Mouse (Mus musculus) lung, embryonic 14.5 days (tissue): Measurements from ENCODE around the gene Olfr1261. TPM values are rescaled to one million over a fixed set of nuclear protein-coding genes. Genes with fewer than 3 reads are reported as not detected.
A peak's percentile ranks its signal among the peaks of the same experiment; 100 is the strongest.

Experiments used
- ATAC-seq: fragments of 200-750 bp; cut with Nextera tagmentation; 2 replicates; pipeline ENCODE4 v1.8.0; 2017; ENCODE audit warnings: mild to moderate bottlenecking, moderate TSS enrichment, moderate library complexity; ENCODE audit not compliant: insufficient read depth
- DNase-seq: peaks from one replicate; pipeline ENCODE4 v3.0.0-alpha.2; 2015
- H3K27ac ChIP-seq: fragments of 300-500 bp; sonication (generic); 2 replicates; pipeline ENCODE4 v1.5.1; 2014; ENCODE audit warnings: low read depth, mild to moderate bottlenecking, moderate library complexity
- H3K27me3 ChIP-seq: fragments of 300-500 bp; sonication (generic); 2 replicates; pipeline ENCODE4 v1.6.1; 2014; ENCODE audit warnings: low read length, control low read depth; ENCODE audit not compliant: insufficient read depth
- H3K36me3 ChIP-seq: fragments of 300-500 bp; sonication (generic); 2 replicates; pipeline ENCODE4 v1.6.1; 2014; ENCODE audit warnings: control low read depth; ENCODE audit not compliant: insufficient read depth
- H3K4me1 ChIP-seq: fragments of 300-500 bp; sonication (generic); 2 replicates; pipeline ENCODE4 v1.6.1; 2014; ENCODE audit warnings: antibody characterized with exemption, control low read depth; ENCODE audit not compliant: insufficient read depth
- H3K4me2 ChIP-seq: fragments of 300-500 bp; sonication (generic); 2 replicates; pipeline ENCODE4 v1.6.1; 2014; ENCODE audit warnings: mild to moderate bottlenecking
- H3K4me3 ChIP-seq: fragments of 300-500 bp; sonication (generic); 2 replicates; pipeline ENCODE4 v1.5.1; 2014; ENCODE audit warnings: low read depth, low read length
- H3K9ac ChIP-seq: fragments of 300-500 bp; sonication (generic); 2 replicates; pipeline ENCODE4 v1.6.1; 2014
- H3K9me3 ChIP-seq: fragments of 300-500 bp; sonication (generic); 2 replicates; pipeline ENCODE4 v1.6.1; 2016; ENCODE audit warnings: low read depth, low read length, control low read depth
- CTCF ChIP-seq: IDR thresholded peaks from 2 replicates; pipeline ENCODE4 v1.5.1; 2016; ENCODE audit warnings: antibody characterized with exemption, low read depth
- WGBS: fragments of 180-500 bp; shearing (Covaris S2); extraction: QIAGEN DNeasy Blood & Tissue Kit; methylation state at CpG from one replicate; pipeline ENCODE4 v1.1.7; 2014; 5-methylcytosine and 5-hydroxymethylcytosine counted together
- polyA plus RNA-seq: library from polyadenylated mRNA; unstranded; fragments of >200 nt; fragmentation: Nextera tagmentation; extraction: Ambion mirVana; gene quantifications from 2 replicates; pipeline ENCODE4 v1.2.1, GENCODE M21; 2014

The Olfr1261 gene
- polyA plus RNA-seq, result not detected in 2 replicates

DNA sequence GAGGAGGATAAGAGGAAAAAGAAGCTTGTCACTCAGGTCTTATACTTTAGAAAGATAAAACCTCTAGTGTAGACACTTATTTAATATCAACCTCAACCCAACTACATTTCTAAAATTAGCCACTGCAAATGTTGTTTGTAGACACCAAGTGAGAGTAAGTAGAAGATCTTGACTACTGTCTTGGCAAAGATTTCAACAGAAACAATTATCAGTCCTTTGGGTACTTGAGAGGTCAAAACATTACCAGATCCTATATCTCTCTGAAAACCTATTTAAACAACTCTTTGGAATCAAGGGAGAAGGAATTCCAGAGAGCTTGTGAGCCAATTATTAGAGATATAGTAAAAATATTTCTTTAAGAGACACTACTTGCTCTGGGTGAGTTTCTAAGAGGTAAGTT is at the start of gene Olfr1261:
Gene Olfr1261, plus strand, starts transcription at position 301 of the 400 bp plus-strand sequence.
- ATAC-seq (no peak), DNase-seq (no peak)
- TF ChIP-seq CTCF, result no peak

DNA sequence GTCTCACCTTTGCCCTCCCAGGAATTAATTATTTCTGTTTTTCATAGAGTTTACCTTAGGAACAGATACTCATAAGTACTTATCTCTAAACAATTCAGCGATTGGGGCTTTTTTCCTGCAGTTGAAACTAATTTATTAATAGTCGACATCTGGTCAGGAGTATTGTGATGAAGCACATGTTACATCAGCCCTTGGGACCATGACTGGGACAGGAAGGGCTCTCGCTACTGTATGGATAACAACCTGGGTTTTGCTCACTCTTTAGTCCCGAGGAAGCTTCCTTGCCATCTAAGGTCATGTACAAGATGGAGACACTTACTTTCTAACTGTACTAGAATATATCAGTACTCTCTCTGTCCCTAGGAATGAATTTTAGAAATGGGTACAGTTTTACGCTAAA is 42.5 kb upstream of the Olfr1261 start, which contains the start of gene Olfr1259:
Gene Olfr1259, minus strand, starts transcription at position 101 of the 400 bp plus-strand sequence.
- Histone ChIP-seq H3K36me3 (no peaks in the 10 kb centered on the region), H3K4me2 (no peak within 1 kb of the TSS), H3K4me3 (no peak within 1 kb of the TSS), H3K9me3 (no peaks in the 10 kb centered on the region), H3K4me1 (no peaks in the 10 kb centered on the region), H3K9ac (no peak within 1 kb of the TSS), H3K27ac (no peak within 1 kb of the TSS), H3K27me3 (no peaks in the 10 kb centered on the region)
- no peak for DNase-seq
- no peak for ATAC-seq
- WGBS, result 78% methylated on average over 5 of the region's 5 CpGs
- TF ChIP-seq CTCF, result no peak

More for the DNA sequence above, at the start of gene Olfr1261:
- H3K4me2 ChIP-seq, result no peak within 1 kb of the TSS
- H3K27ac ChIP-seq, result no peak within 1 kb of the TSS
- no peaks in the 10 kb centered on the region for H3K27me3 ChIP-seq
- H3K4me3 ChIP-seq, result no peak within 1 kb of the TSS
- H3K9me3 ChIP-seq, result no peaks in the 10 kb centered on the region
- H3K9ac ChIP-seq, result no peak within 1 kb of the TSS
- no peaks in the 10 kb centered on the region for H3K4me1 ChIP-seq
- no peaks in the 10 kb centered on the region for H3K36me3 ChIP-seq

DNA sequence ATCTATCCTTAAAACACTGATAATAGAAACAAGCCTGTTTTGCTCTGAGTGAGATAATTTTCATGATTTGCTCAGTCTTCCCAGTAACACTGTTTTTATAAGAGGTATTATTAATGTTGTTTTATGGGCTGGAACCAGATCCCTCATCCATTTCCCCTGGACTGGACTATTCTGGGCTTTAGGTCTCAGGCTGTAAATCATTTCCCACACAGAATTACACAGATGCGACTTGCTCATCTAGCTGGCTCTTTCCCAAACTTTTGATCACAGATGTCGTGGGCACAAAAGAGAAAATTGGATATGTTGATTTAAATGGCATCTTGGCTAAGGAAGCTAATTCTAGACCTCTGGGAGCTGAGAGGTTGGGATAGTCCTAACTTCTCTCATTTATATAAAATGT is 16.8 kb upstream of the Olfr1261 start, which contains the start of gene Olfr1260:
Gene Olfr1260, plus strand, starts transcription at position 157 of the 400 bp plus-strand sequence.
- no peak within 1 kb of the TSS for H3K4me3 ChIP-seq
- H3K9me3 ChIP-seq, result no peaks in the 10 kb centered on the region
- no peak within 1 kb of the TSS for H3K27ac ChIP-seq
- no peaks in the 10 kb centered on the region for H3K36me3 ChIP-seq
- no peak for TF ChIP-seq CTCF
- H3K27me3 ChIP-seq, result no peaks in the 10 kb centered on the region
- ATAC-seq (no peak), DNase-seq (peak; percentile 1)
- no peak within 1 kb of the TSS for H3K4me2 ChIP-seq
- no peak within 1 kb of the TSS for H3K9ac ChIP-seq
- no peaks in the 10 kb centered on the region for H3K4me1 ChIP-seq
- WGBS, result 38% methylated on average over 2 of the region's 2 CpGs

DNA sequence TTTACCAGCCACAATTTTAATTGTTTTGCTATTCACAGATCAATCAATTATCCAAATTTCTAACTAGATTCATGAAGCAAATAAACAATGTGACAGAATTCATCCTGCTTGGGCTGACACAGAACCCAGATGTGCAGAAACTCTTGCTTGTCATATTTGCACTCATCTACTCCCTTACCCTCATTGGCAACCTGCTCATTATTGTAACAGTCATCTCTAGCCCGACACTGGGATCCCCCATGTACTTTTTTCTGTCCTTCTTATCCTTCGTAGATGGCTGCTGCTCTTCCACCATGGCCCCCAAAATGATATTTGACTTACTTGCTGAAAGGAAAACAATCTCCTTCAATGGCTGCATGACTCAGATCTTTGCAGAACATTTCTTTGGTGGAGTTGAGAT is 13.3 kb upstream of the Olfr1261 start:
- Histone ChIP-seq H3K4me1 (no peaks in the 10 kb centered on the region), H3K4me3 (no peak overlapping the region), H3K9me3 (no peaks in the 10 kb centered on the region), H3K27ac (no peak overlapping the region), H3K4me2 (no peak overlapping the region), H3K27me3 (no peaks in the 10 kb centered on the region), H3K36me3 (no peaks in the 10 kb centered on the region), H3K9ac (no peak overlapping the region)
- WGBS, result 80% methylated on average over 2 of the region's 2 CpGs
- TF ChIP-seq CTCF, result no peak
- DNase-seq (no peak), ATAC-seq (no peak)

DNA sequence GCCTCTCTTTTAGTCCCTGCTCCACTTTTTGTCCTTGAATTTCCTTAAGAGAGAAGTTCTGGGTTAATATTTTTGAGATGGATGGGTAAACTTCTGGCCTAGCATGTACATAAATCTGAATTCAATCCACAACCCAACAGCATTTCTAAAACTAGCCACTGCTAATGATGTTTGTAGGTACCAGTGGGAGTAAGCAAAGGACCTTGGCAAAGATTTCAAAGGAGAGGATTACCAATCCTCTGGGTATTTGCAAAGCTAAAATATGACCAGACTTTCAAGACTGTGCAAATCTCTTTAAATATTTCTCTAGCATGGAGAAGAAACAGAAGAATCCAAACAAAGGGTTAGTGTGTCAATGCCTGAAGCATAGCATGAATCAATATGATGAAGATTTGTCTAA is 8.8 kb downstream of the Olfr1261 start, which contains the start of gene Olfr1262:
Gene Olfr1262, plus strand, starts transcription at position 301 of the 400 bp plus-strand sequence.
- TF ChIP-seq CTCF, result no peak
- no peaks in the 10 kb centered on the region for H3K9me3 ChIP-seq
- H3K27ac ChIP-seq, result no peak within 1 kb of the TSS
- H3K36me3 ChIP-seq, result no peaks in the 10 kb centered on the region
- ATAC-seq, result no peak
- no peak within 1 kb of the TSS for H3K4me3 ChIP-seq
- no peaks in the 10 kb centered on the region for H3K27me3 ChIP-seq
- H3K4me1 ChIP-seq, result no peaks in the 10 kb centered on the region
- H3K9ac ChIP-seq, result no peak within 1 kb of the TSS
- DNase-seq, result no peak
- H3K4me2 ChIP-seq, result no peak within 1 kb of the TSS

DNA sequence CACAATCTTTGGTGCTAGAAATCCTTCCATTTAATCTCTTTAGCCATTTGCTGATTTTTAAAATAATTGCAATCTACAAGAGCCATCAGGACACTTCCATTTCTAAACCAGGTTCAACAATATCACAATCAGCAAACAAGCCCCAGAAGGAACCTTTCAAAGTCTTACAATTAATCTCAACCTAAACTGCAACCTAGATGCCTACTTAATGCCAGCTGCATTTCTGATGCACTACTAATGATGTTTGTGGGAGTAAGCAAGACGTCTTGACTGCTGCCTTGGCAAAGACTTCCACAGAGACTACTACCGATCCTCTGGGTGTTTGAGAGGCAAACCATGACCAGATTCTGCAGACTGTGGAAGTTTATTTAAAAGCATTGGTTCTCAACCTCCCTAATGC is 20.8 kb downstream of the Olfr1261 start, which contains the start of gene Olfr1263:
Gene Olfr1263, plus strand, starts transcription at position 301 of the 400 bp plus-strand sequence.
- Histone ChIP-seq H3K4me1 (no peaks in the 10 kb centered on the region), H3K27me3 (no peaks in the 10 kb centered on the region), H3K9me3 (no peaks in the 10 kb centered on the region), H3K36me3 (no peaks in the 10 kb centered on the region), H3K4me2 (no peak within 1 kb of the TSS), H3K9ac (no peak within 1 kb of the TSS), H3K4me3 (no peak within 1 kb of the TSS), H3K27ac (no peak within 1 kb of the TSS)
- no peak for TF ChIP-seq CTCF
- ATAC-seq (no peak), DNase-seq (no peak)
- WGBS, result 70% methylated on average over 2 of the region's 2 CpGs

DNA sequence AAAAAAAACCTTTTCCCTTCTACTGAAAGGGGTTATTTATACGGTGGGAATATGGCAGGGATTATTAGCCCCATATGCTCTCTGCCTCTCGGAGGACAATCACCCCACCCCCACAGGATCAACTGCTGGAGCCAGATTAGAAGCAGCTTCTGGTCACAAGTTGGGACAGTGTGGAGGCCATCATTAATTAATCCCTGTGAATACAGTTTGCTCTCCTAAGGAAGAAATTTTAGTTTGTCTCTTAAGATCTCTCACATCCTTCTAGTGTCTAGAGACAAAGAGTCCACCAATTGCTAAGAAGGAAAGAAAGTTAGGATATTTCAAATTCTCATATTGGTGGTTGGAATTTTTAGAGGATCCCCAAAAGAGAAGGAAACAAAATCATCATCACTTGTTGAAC is 34.5 kb downstream of the Olfr1261 start, which contains the start of gene Olfr1264:
Gene Olfr1264, minus strand, starts transcription at position 101 of the 400 bp plus-strand sequence.
- Histone ChIP-seq H3K36me3 (no peaks in the 10 kb centered on the region), H3K4me2 (no peak within 1 kb of the TSS), H3K9ac (no peak within 1 kb of the TSS), H3K9me3 (no peaks in the 10 kb centered on the region), H3K27me3 (no peaks in the 10 kb centered on the region), H3K4me1 (no peaks in the 10 kb centered on the region), H3K27ac (no peak within 1 kb of the TSS), H3K4me3 (no peak within 1 kb of the TSS)
- 67% methylated on average over 2 of the region's 2 CpGs for WGBS
- ATAC-seq (no peak), DNase-seq (no peak)
- no peak for TF ChIP-seq CTCF

DNA sequence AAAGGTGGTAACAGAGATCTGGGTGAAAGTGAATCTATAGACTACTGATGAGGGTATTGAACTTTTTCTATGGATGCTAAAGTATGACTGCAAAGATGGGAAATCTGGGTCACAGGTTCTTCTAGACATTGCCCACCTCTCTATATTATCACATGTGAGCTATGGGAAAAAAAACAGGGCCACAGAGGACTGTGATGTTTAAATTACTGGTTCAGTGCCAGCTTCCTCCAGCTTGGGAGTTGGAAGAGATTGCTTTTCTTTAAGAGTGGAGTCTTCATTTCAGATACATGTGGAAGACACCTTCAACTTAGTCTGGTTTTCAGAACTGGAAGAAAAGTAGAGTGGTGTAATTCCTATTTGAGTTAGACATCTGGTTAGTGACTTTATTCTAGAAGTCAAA is 44.0 kb downstream of the Olfr1261 start, which contains the start of gene Olfr1265:
Gene Olfr1265, plus strand, starts transcription at position 301 of the 400 bp plus-strand sequence.
- H3K36me3 ChIP-seq, result no peaks in the 10 kb centered on the region
- ATAC-seq (no peak), DNase-seq (no peak)
- H3K27me3 ChIP-seq, result no peaks in the 10 kb centered on the region
- H3K4me1 ChIP-seq, result no peaks in the 10 kb centered on the region
- no peak within 1 kb of the TSS for H3K9ac ChIP-seq
- no peak within 1 kb of the TSS for H3K4me3 ChIP-seq
- no peak for TF ChIP-seq CTCF
- no peak within 1 kb of the TSS for H3K4me2 ChIP-seq
- no peaks in the 10 kb centered on the region for H3K9me3 ChIP-seq
- no peak within 1 kb of the TSS for H3K27ac ChIP-seq

Other genes with a start within 250 kb of the Olfr1261 start
- gene Olfr1253, start 234.1 kb upstream of the Olfr1261 start, polyA plus RNA-seq, result not detected in 2 replicates
- gene Olfr1254, start 197.6 kb upstream of the Olfr1261 start, polyA plus RNA-seq, result not detected in 2 replicates
- not detected in 2 replicates for gene Olfr1255, start 179.2 kb upstream of the Olfr1261 start, polyA plus RNA-seq
- gene Olfr1256, start 149.7 kb upstream of the Olfr1261 start, polyA plus RNA-seq, result not detected in 2 replicates
- not detected in 2 replicates for gene Olfr48, start 143.0 kb upstream of the Olfr1261 start, polyA plus RNA-seq
- not detected in 2 replicates for gene Olfr1257, start 112.8 kb upstream of the Olfr1261 start, polyA plus RNA-seq
- gene Olfr1258, start 63.9 kb upstream of the Olfr1261 start, polyA plus RNA-seq, result not detected in 2 replicates
- gene Olfr1259, start 42.6 kb upstream of the Olfr1261 start, polyA plus RNA-seq, result not detected in 2 replicates
- gene Olfr1260, start 16.9 kb upstream of the Olfr1261 start, polyA plus RNA-seq, result not detected in 2 replicates
- gene Olfr1262, start 8.9 kb downstream of the Olfr1261 start, polyA plus RNA-seq, result not detected in 2 replicates
- gene Olfr1263, start 20.9 kb downstream of the Olfr1261 start, polyA plus RNA-seq, result not detected in 2 replicates
- not detected in 2 replicates for gene Olfr1264, start 34.4 kb downstream of the Olfr1261 start, polyA plus RNA-seq
- gene Olfr1265, start 44.1 kb downstream of the Olfr1261 start, polyA plus RNA-seq, result not detected in 2 replicates
- gene Olfr140, start 72.4 kb downstream of the Olfr1261 start, polyA plus RNA-seq, result not detected in 2 replicates
- gene Olfr1269, start 130.2 kb downstream of the Olfr1261 start, polyA plus RNA-seq, result not detected in 2 replicates
- not detected in 2 replicates for gene Olfr32, start 151.1 kb downstream of the Olfr1261 start, polyA plus RNA-seq
- not detected in 2 replicates for gene Olfr1270, start 161.9 kb downstream of the Olfr1261 start, polyA plus RNA-seq
- not detected in 2 replicates for gene Olfr1506, start 233.3 kb downstream of the Olfr1261 start, polyA plus RNA-seq